Mouse (Mus musculus): Measurements from ENCODE around the gene Nt5e.
A peak's percentile ranks its signal among the peaks of the same experiment; 100 is the strongest.

Nt5e gene

GRCm38 (mm10) chr9:88388826-88389225, 61.8 kb downstream of the Nt5e start:
- DNase-seq (ENCODE audit: low read depth, low spot score) = peak; percentile 58

- no peak for DNase-seq (ENCODE audit: low read depth, low spot score)
Measured at GRCm38 (mm10) chr9:88394852-88395251, 67.9 kb downstream of the Nt5e start.

GRCm38 (mm10) chr9:88398461-88398860, 71.5 kb downstream of the Nt5e start:
- no peak for DNase-seq (ENCODE audit: low read depth, low spot score)

DNA sequence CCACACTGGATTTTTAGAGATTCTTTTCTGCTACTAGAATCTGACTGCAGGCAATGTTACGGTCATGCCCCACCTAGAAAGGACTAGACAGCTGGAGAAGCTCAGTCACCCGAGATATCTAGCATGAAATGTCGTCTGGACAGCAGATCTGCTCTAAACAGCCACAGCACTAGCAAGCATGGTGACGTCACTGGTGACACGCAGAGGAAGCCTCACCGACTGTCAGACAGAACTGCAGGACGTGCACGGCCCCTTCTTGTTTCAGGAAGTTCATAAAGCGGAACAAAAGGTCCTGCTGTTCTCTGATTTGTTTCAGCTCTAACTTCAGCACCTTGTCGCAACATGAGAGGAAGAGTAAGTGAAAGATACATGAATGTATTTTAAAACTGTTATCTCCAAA, 77.1 kb downstream of the Nt5e start:
- peak; percentile 45 for DNase-seq (ENCODE audit: low read depth, low spot score)

- DNase-seq (ENCODE audit: low read depth, low spot score) = no peak
Measured at GRCm38 (mm10) chr9:88404515-88404914, 77.5 kb downstream of the Nt5e start.

DNA sequence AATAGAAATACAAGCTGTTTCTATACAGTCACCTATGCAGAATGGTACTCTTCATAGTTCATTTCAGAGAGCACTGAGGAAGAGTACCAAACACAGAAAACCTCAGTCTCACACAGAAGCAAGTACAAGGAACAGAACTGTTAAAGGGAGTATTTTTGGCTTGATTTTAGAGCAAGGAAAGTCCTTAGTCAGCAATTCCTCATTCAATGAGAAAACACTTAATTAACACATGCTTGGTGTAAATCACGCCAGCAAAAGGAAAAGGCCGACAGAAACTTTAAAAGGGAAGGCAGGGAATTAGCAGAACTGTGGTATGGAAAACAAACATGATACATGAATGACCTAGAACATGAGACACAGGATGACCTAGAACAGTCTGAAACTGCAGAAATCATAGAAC, 83.0 kb downstream of the Nt5e start:
- no peak for DNase-seq (ENCODE audit: low read depth, low spot score)

DNA sequence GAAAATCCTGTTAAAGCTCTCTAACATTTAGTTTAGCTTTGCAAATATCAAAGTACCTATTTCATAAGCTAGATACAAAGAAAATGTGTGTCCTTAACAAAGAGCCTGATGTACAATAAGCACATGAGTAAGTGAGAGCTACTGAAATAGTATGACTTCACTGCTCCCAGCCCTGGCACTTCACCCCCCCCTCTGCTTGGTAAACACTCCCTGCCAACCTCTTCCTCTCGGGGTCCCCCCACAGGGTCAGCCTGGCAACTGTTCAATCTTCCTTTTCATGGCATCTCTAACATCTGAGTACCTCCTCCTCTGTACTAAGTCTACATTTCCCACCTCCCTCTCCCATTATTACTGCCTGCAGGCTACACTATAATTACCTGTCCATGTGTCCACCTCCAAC, 89.8 kb downstream of the Nt5e start:
- no peak for DNase-seq (ENCODE audit: low read depth, low spot score)
